Mouse (Mus musculus): ENCODE data around the gene Atf3. TPM values are rescaled to one million over a fixed set of nuclear protein-coding genes. Genes with fewer than 3 reads are reported as not detected.

The Atf3 gene
- total RNA-seq, 2 experiments from 2014 or later: 0.52 to 0.67 TPM

DNA sequence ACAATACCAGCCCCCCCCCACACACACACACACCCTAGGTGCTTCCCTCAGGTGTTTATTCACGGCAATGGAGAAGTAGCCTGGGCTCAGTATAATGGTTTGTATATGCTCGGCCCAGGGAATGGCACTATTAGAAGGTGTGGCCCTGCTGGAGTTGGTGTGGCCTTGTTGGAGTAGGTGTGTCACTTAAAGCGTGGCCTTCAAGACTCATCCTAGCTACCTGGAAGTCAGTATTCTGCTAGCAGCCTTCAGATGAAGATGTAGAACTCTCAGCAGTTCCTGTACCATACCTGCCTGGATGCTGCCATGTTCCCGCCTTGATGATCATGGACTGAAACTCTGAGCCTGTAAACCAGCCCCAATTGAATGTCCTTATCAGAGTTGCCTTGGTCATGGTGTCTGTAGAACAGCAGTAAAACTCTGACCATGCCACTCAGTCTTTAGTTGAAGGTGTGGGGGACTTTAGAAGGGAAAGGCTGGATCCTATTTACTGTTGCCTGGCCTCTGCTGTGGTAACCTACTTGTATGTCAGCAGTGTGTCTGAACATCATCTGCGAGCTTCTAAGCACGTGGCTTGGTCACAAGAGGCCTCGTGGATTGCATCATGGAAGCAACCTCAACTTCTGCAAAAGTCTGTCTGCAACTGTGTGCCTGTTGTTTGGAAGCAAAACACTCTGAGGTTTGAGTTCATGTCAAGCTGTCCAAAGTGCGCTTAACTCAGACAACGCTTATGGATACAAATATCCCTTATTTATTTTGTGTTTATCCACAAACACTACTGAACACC, 16.8 kb downstream of the Atf3 start:
- no peak overlapping the region for H3K4me3 ChIP-seq
- no peak overlapping the region for H3K27ac ChIP-seq
- DNase-seq (ENCODE audit: low spot score in 2 of 2): no peak
- no peak for TF ChIP-seq CTCF (conservative IDR thresholded peaks at IDR 0.05)

- DNase-seq (ENCODE audit: low spot score in 2 of 2): no peak
- no peak overlapping the region for H3K27ac ChIP-seq
Observed at GRCm38 (mm10) chr1:191197916-191198315, 19.9 kb downstream of the Atf3 start.

DNA sequence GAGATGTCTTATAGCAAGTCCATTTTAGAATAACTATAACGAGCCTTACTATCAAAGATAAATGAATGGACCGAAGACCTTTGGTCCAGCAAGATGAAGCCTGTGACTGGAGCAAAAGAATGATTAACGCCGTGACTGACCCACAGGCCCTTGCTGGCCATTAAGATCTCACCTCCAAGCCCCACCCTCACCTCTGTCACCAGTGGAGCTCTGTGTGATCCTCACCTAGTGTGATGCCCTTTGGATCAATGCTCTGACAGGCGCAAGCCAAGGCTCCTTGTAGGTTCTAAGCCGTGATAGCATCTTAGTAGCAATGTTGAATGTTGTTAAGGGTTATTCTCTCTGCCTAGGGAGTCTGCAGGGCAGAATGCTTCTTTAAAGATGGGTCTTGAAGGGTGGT, 21.8 kb downstream of the Atf3 start:
- H3K27ac ChIP-seq: no peak overlapping the region
- no peak overlapping the region for H3K4me3 ChIP-seq
- no peak for TF ChIP-seq CTCF (conservative IDR thresholded peaks at IDR 0.05)
- DNase-seq (ENCODE audit: low spot score in 2 of 2): no peak

More at GRCm38 (mm10) chr1:191197916-191198315, 19.9 kb downstream of the Atf3 start:
- no peak for TF ChIP-seq CTCF (conservative IDR thresholded peaks at IDR 0.05)
- H3K4me3 ChIP-seq: no peak overlapping the region

- no peak overlapping the region for H3K27ac ChIP-seq
- peak; percentile 75 for TF ChIP-seq CTCF (conservative IDR thresholded peaks at IDR 0.05)
- DNase-seq (ENCODE audit: low spot score in 2 of 2): no peak
- H3K4me3 ChIP-seq: no peak overlapping the region
Observed at GRCm38 (mm10) chr1:191193657-191194424, 24.0 kb downstream of the Atf3 start.

DNA sequence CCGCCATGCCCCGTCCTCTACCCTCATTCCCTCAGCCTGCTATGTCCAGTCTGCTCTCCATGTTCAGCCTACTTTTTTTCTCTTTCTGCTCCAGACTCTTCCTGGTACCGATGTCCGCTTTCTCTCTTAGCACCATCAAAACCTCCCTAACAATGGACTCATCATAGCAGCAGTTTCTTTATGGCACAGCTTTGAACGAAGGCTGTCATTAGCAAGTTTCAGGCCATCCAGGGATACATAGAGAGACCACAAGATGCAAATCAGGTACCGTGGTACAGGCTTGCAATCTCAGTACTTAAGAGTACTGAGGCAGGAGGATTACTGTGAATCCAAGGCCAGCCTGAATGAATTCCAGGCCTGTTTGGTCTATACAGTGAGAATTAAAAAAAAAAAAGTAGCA, 25.1 kb downstream of the Atf3 start:
- DNase-seq (ENCODE audit: low spot score in 2 of 2): no peak
- no peak for TF ChIP-seq CTCF (conservative IDR thresholded peaks at IDR 0.05)

GRCm38 (mm10) chr1:191192213-191192612, 25.6 kb downstream of the Atf3 start:
- no peak for DNase-seq (ENCODE audit: low spot score in 2 of 2)
- TF ChIP-seq CTCF (conservative IDR thresholded peaks at IDR 0.05): no peak
- H3K27ac ChIP-seq: no peak overlapping the region
- H3K4me3 ChIP-seq: no peak overlapping the region

More for the DNA sequence above, 25.1 kb downstream of the Atf3 start:
- Histone ChIP-seq H3K4me3 (no peak overlapping the region), H3K27ac (no peak overlapping the region)

GRCm38 (mm10) chr1:191189671-191190372, 28.0 kb downstream of the Atf3 start:
- no peak overlapping the region for H3K27ac ChIP-seq
- no peak overlapping the region for H3K4me3 ChIP-seq
- no peak for TF ChIP-seq CTCF (conservative IDR thresholded peaks at IDR 0.05)
- DNase-seq (ENCODE audit: low spot score in 2 of 2): no peak

- TF ChIP-seq CTCF (conservative IDR thresholded peaks at IDR 0.05): no peak
- no peak overlapping the region for H3K27ac ChIP-seq
- no peak overlapping the region for H3K4me3 ChIP-seq
- DNase-seq (ENCODE audit: low spot score in 2 of 2): no peak
Observed at GRCm38 (mm10) chr1:191186386-191186770, 31.5 kb downstream of the Atf3 start.

- DNase-seq (ENCODE audit: low spot score in 2 of 2): no peak
- Histone ChIP-seq H3K4me3 (peak overlapping the region; percentile 4; the same call in 1 of the 2 replicates), H3K27ac (no peak overlapping the region)
- no peak for TF ChIP-seq CTCF (conservative IDR thresholded peaks at IDR 0.05)
Observed at GRCm38 (mm10) chr1:191185761-191186385, 32.0 kb downstream of the Atf3 start.

DNA sequence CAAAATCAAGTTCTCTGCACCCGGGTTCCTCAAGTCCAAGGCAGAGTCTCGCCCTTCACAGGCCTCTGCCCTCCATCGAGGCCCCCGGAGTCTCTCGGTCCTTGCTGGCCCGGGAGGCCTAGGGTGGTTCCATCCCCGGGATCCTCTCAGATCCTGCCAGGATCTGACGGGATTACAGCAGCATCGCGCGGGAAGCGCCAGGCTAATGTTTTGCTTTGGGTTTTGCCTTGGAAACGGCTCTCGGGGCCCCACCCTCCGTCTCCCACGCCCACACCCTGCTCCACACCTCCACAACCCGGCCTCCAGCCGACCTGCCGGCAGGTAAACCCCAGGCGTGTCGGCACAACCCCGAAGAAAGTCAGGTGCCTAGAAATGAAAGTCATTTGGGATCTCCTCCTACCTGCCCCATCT, 33.0 kb downstream of the Atf3 start:
- TF ChIP-seq CTCF (conservative IDR thresholded peaks at IDR 0.05): no peak
- H3K27ac ChIP-seq: no peak overlapping the region
- H3K4me3 ChIP-seq: peak overlapping the region; percentile 71; the same call in 1 of the 2 replicates
- DNase-seq (ENCODE audit: low spot score in 2 of 2): no peak

DNA sequence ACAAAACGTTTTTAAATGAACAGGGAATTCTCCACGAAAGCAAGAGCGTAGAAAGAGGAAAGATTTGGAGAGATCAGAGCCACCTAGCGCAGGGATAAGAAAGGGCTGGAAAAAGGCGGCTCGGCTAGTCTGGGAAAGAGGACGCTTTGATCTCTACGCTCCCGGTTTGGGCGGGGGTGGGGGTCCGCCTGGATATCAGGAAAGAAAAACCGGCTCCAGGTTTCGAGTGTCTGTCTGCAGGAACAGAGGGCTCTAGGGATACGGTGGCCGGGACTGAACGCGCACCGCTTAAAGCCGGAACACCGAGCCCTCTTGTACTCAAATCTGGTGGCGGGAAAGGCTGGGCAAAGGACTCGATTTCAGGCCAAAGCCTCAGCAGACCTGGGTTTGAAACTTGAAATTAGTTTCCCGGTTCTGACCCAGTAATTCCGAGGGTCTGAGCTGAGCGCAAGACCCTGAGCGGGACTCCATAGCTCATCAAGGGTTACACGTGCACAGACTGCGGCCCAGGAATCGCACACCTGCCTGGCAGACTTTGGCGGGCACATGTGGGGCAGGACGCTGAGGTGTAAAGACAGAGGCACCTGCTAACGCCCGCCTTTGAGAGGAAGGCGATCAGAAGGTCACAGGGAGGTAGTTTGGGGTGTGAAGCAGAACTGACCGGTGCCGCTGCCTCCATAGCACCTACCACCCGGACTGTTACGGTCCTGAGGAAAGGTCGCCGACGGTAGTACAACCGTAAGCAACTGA, 33.6 kb downstream of the Atf3 start:
- Histone ChIP-seq H3K4me3 (peak overlapping the region; percentile 71), H3K27ac (0 out of 2 replicates have a peak overlapping the region, but pooled peaks have one; percentile 10)
- peak; percentile 45 for TF ChIP-seq CTCF (conservative IDR thresholded peaks at IDR 0.05)
- DNase-seq (ENCODE audit: low spot score in 2 of 2): no peak

Data from layer of hippocampus, adult 2 months (tissue).